Mouse (Mus musculus) c-Kit-negative CD71-positive TER-119-positive erythroid progenitor cells, embryonic 14.5 days (primary cell): Measurements from ENCODE around the gene Rdh16.
"Not testable (repeated sequence)": the region's sequence is repeated elsewhere in the genome, so short reads cannot be mapped to it uniquely, and the experiment has no call there.

Experiments used
- DNase-seq: peaks from one replicate; pipeline ENCODE4 v3.0.0-alpha.2; 2013; ENCODE audit warnings: low read depth, low spot score

Rdh16 gene

DNA sequence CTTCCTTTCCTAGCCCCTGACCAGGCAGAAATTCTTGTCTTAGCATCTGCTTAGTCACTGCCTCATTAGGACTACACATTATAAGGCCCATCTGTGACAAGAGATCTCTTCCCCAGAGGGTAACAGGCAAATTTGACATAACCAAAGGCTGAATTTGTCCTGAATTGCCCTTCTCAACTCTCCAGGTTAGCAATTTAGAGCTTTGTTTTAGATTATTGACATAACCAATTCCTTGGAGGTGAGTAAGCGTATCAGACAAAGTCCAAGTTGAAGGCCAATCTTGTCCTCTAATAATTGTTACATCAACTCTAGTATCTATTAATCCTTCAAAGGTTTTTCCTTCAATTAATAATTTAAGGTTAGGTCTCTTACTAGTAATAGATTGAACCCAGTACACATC lies 33.2 kb downstream of the Rdh16 start:
- not testable (repeated sequence) for DNase-seq

DNA sequence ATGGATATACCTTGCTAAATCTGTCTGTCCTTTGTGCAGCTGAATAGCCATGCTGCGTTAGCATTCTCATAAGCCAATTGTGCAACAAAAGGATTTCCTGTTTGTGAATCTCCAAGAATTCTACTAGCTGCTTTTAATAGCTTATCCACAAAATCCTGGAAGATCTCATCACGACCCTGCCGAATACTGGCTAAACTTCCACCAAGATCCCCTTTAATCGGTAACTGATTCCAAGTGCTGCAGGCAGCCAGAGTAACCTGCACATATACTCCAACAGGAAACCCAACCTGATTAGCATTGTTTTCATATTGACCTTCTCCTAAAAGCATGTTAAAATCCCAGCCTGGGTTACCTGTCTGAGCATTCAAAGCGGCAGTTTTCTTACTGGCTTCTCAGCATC lies 34.3 kb downstream of the Rdh16 start:
- no peak for DNase-seq

DNA sequence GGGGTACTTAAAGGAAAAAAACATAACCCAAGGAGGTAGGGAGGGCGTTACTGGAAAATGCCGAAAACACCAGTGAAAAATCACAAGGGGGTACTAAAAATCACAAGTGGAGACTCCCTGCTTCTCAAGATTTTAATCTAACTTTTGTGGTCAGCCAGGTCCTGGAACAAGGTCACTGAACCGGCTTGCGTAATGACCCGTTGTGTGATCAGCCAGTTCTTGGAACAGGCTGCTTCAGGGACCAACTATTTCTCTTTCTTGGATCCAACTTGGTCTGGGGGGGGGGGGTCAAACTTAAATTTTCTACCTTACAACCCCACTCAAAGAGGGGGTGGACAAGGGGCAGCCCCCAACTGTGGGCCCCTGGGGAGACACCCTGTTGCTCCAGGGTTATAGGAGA lies 36.8 kb downstream of the Rdh16 start:
- not testable (repeated sequence) for DNase-seq

DNA sequence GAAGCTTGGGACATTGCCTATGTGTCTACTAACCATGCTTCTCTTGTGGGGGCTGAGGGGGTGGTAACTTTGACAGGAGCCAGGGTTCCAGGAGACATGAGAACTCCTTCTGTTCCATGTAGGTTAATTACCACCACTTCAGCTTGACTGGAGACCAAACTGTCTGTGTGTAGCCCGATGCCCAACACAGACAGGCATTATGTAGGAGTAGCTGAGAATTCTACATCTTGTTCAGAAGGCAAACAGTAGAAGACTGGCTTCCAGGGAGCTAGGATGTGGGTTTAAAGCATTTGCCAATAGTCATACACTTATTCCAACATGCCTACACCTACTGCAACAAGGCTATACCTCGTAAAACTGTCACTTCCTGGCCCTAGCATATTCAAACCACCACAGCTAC lies 37.6 kb downstream of the Rdh16 start:
- no peak for DNase-seq

DNA sequence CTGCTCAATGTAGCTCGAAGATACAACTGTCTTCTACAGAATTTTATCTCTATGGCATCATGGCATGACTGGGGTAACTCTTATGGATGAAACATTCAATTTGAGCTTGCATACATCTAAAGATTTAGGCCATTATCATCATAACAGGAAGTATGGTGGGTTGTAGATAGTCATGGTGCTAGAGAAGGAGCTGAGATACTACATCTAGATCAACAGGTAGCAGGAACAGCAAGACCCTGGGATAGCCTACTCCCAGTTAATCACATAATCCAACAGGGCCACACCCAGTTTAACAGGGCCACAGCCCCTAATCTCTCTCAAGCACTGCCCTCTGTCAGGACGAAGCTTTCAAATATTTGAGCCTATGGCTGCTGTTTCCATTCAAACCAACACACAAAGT lies 39.8 kb downstream of the Rdh16 start:
- no peak for DNase-seq

DNA sequence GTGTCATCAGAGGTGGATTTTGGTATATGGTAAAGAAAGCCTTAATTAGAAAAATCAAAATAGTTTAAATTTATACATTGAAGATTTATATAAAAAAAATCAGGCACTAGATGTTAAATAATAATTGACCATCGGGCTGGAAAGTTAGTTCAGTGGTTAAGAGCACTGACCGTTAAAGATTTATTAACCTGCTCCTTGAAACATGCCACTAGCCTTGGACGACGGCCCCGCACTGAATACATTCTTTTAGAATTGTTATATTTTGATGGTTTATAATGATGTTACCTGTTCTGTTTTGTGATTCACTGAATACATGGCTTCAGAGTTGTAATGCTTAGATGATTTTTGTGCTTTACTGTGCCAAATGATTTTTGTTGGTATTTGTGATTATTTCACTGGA lies 45.0 kb downstream of the Rdh16 start:
- not testable (repeated sequence) for DNase-seq

DNA sequence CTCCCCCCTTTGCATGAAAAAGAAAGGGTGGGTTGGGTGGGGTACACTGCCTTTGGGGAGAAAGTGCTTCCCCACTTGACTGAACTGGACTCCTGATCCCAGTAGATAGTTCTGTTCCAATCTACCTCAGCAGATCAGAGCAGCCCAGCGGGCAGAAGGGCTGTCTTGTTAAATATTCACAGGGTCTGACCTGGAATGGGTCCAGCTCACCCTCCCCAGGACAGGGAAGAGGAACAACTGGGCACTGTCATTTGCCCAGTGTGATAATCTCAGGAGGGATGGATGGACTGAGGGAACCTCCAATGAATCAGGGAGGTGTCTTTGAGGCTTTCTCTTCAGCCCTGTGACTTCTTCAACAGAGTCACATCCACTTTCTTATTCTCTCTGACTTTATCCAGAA lies 47.1 kb downstream of the Rdh16 start:
- DNase-seq, result no peak

DNA sequence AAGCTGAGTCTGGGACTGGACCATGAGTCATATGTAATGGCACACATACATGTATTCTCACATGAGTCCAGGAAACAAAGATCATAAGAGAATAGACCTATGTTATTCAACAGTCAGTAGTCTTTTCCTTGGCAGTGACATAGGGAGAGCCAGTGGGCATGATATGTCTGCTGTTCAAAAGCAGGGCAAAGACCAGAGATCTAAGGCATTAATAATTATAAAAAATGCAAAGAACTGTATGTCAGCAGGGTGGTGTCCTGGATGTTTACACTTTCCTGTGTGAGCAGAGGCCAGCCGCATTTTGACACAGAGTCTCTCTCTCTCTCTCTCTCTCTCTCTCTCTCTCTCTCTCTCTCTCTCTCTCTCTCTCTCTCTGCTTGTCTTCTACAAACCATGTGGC lies 48.7 kb downstream of the Rdh16 start, which contains the start of gene Rdh19:
TSS of gene Rdh19 (plus strand) at position 301 of the 400 bp plus-strand sequence.
- no peak for DNase-seq

DNA sequence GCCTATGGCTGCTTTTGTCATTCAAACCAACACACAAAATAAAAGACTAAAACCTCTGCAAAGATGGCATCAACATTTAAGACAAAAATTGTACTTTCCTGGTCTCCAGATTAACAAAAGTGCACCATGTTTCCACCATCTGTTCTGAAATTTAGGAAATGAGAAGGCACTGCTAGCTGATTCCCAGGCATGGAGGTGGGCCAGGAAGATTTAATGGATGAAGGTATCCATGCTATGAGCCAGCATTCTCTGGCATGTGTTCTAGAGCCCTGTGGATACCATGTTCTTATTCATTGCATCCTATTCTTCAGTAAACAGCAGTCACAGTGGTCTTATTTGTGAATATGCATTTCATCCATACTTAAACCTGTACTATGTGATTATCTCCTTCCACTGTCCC lies 55.4 kb downstream of the Rdh16 start:
- DNase-seq, result no peak

DNA sequence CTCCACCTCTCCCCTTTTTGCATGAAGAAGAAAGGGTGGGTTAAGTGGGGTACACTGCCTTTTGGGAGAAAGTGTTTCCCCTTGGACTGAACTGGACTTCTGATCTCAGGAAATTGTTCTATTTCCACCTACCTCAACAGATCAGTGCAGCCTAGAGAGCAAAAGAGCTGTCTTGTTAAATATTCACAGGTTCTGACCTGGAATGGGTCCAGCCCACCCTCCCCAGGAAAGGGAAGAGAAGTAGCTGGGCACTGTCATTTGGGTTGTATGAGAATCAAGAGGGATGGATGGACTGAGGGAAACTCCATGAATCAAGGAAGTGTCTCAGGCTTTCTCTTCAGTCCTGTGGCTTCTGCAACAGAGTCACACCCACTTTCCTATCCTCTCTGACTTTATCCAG lies 64.0 kb downstream of the Rdh16 start:
- DNase-seq, result no peak

DNA sequence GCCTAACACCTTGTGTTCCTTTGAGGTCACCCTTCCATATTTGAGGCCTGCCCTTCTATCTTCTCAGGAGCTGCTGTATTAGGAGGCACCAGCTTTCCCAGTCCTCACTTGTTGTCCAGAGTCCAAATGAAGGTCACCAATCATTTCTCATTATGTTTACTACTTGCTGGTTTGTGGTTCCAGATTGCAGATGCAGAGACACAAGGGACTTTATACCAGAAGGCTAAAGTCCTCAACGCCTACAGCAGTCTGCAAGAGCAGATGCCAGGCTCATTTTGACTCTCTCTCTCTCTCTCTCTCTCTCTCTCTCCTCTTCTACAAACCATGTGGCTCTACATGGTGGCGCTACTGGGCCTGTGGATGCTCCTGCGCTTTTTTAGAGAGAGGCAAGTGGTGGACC lies 65.3 kb downstream of the Rdh16 start, which contains the start of gene Rdh16f2:
TSS of gene Rdh16f2 (plus strand) at position 243 of the 400 bp plus-strand sequence.
- DNase-seq, result no peak

DNA sequence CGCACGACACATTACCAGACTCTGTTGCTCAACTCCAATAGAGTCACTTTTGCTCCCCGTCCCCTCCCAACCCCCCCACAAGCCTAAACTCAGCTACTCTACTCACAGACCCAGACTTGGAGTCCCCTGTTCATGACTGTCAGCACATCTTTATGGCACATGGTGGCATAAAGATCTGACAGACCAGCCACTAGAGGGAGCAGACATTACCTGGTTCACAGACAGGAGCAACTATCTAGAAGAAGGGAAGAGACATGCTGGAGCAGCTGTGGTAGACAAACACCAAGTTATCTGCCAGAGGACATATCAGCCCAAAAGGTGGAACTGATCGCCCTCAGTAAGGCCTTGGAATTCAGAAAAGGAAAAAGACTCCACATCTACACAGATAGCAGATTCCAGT lies 71.5 kb downstream of the Rdh16 start:
- no peak for DNase-seq

DNA sequence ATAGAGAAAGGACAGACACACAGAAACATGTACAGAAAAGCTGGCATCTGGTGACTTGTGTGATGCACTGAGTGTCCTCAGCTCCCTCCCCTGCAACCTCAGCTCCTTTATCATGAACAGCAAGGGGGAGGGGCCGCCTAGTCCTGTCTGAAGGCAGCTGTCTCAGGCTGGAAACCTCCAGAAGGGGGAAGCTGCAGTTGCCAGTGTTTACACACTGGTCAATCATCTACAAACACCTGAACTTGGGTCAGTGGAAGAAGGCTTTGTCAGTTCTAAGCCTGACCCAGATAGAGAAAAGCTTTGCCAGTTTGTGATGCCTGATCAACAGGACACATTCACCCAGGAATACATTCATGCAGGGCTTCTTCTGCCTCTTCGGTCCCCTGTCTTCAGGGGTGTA lies 76.7 kb downstream of the Rdh16 start:
- DNase-seq, result no peak

DNA sequence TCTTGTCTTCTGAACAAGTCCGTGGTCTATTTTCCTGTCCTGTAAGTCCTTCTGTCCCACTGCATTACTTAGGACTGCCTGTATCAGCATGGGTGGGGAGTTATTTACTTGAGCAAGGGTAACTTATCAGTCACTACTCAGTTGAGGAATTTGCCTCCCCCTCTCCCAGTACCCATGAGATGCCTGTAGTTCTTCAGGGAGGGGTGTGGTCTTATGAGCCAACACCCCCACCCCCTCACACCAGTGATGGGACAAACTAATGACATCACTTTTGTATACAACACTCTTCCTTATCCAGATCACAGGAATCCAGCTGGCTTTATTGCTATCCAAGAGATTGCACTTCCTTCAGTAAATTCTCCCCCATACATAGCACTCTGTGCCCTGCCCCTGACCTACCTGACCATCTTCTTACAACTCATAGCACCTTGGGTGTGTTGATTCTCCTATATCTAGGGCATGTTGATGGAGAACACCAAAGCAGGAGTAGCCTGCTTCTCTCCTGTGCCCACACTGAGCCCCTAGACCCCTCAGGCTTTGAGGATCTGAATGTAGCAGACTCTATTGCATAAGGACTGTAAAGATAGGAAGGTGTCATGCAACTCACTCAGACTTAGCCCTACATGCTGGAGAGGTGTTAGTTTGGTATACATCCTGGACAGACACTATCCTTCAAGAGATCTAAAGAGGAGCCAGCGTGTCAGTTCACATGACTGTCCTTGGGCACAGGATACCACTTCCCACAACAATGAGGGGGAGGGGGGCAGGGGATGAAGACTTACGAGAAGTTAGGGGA lies 77.5 kb downstream of the Rdh16 start:
- no peak for DNase-seq

DNA sequence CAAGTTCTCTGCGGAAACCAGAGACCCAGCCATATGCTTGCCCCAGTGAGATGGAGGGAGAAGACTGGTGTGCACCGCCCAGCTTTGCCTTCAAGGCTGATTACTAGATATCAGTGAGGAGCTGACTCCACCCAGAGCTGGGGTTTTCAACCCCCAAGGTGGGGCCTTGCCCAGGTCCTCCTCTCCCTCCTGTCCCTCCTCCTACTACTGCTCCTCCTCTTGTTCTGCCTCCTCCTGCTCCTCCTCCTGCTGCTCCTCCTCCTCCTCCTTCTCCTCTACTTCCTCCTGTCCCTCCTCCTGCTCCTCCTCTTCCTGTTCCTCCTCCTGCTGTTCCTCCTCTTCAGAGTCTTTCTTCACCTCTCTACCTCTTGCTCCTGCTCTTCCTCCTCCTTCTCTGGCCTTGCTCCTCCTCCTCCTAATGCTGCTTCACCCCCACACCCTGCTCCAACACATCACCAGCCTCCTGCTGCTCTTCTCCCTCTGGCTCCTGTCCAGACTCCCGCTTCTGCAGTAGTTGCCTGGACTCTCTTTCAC lies 78.3 kb downstream of the Rdh16 start:
- DNase-seq, result no peak

DNA sequence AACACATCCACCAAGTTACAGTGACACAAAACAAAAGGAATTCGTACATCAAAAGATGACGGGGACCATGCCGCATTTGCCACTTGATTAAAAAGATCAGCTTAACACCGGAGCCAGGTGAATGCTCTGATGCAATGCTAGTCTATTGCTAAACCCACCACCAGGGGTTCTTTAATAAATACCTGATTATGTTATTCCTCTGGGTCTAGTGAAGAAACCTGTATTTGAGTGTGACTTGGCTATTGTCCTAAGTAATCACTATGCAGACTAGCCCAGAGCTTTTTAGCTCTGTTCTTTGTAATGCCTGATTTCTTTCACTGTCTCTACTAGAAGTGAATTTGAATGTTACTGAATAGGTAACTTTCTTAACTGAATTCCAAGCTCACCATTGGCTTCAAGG lies 80.1 kb downstream of the Rdh16 start:
- DNase-seq, result no peak

DNA sequence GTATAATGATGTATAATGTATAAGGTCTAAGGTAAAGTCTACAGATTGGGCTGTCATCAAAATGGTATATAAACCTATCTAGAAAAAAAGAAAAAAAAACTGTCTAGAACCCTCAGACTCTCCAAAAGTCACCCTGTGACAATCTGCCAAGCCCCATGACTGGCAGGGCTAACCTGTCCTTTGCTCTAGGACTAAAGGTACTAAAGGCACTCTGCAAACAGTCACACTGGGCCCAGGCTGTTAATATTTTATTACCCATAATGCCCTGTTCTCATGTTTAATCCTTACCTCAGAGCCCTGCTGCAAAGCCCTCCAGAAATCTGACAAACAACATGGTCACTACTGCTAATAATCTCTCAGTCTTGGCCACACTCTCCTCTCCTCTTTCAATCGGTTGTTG lies 85.6 kb downstream of the Rdh16 start:
- DNase-seq, result no peak

DNA sequence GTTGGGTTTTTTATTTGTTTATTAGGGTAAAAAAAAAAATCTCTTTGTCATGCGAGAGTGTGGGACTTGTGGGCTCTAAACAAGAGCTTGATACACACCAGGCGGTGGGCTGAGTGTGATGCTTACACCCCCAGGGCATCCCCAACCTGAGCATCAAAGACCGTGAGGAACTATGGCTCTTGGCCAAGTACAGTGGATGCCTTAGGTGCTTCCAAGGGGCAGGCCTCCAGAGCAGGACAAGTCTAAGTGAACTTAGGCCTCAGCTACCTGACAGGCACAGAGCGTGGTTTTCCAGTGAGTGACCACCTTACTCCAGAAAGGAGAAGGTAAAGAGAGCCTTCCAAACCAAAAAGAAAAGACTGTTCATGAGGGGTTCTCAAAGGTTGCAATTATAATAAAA lies 86.0 kb downstream of the Rdh16 start:
- no peak for DNase-seq

DNA sequence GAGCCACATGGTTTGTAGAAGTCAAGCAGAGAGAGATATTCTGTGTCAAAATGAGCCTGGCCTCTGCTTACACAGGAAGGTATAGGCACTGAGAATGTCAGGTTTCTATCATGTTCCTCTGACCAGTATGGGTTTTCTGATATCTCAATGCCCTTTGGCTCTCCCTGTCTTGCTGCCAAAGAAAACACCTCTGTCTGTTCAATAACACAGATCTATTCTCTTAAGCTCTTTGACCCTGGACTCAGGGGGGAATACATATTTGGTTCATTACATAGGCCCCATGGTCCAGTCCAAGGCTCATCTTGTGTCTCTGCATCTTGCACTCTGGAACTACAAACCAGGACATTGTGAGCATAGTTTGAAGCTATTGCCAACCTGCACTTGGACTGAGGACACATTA lies 87.7 kb downstream of the Rdh16 start, which contains the start of gene Rdh7:
TSS of gene Rdh7 (minus strand) at position 213 of the 400 bp plus-strand sequence.
- DNase-seq, result no peak

DNA sequence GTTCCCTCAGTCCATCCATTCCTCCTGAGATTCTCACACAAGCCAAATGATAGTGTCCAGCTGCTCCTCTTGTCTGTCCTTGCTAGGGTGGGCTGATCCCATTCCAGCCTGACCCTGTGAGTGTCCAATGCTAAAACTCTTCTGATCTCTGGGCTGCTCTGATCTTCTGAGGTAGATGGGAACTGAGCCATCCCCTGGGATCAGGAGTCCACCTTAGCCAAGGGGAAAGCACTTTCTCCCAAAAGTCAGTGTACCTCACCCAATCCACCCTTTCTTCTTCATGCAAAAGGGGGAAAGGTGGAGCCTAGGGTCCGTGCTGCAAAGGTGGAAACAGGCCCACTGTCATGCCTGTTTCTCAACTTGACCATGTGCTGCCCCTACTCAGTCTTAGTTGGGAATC lies 90.5 kb downstream of the Rdh16 start:
- DNase-seq, result no peak

DNA sequence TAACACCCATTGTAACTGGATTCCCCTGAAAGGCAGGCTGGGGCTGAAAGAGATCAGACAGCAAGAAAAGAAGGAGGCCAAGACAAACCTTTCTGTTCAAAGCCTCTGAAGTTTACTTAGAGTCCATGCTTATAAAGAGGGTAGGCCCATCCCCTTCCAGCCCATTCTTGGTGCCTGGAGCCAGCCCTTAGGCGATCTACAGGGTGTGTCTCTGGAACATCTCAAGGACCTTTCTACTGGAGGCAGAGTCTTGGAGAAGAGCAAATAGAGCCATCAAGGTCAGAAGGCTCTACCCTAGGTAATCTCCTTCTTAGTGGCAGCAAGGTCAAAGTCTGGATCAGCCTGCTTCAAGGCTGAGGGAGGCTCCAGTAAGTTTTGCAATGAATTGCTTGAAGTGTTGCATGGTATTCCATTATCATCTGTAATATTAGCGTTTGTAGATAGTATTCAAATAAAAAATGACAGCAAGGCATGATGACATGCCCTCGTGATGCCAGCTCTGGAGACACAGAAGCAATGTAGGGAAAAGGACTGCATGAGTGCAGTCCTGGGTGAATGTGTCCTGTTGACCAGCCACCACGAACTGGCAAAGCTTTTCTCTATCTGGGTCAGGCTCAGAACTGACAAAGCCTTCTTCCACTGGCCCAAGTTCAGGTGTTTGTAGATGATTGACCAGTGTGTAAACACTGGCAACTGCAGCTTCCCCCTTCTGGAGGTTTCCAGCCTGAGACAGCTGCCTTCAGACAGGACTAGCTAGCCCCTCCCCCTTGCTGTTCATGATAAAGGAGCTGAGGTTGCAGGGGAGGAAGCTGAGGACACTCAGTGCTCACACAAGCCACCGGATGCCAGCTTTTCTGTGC lies 92.4 kb downstream of the Rdh16 start:
- DNase-seq, result not testable (repeated sequence)
